17 mouse cellular contexts compared by ENCODE assay signal in genomic region chr6:113667611-113668122, GRCm38 (mm10). TPM values are rescaled to one million over a fixed set of nuclear protein-coding genes. Genes with fewer than 3 reads are reported as not detected.
DNase-seq lines count a peak whose midpoint lies in the region; ATAC-seq and TF ChIP-seq lines count a peak whose summit lies in the region.
"Had no signal": no experiment of that assay in that cellular context is flagged by ENCODE, and none has a peak within 500 bp of the region (broad histone marks: within the 10 kb centered on the region; RNA-seq: fewer than 3 reads in every experiment).

No protein-coding gene starts in this region.

- no peak for TF ChIP-seq POLR2A in CH12.LX (IDR thresholded peaks at IDR 0.05; ENCODE audit: low read depth, low read length)

- peaks cover 15% of the 10 kb centered on the region for H3K4me1 ChIP-seq in heart, embryonic 11.5 days (ENCODE audit: control insufficient read depth, insufficient read depth, low read length)
- peaks cover 45 to 72% of the 10 kb centered on the region in 2 experiments for H3K4me1 ChIP-seq in CH12.LX (ENCODE audit: control insufficient read depth in 1 of 2, insufficient read depth in 2 of 2)
- peaks cover 6% of the 10 kb centered on the region; the same call in 1 of the 2 replicates for H3K4me1 ChIP-seq in embryonic facial prominence, embryonic 14.5 days (ENCODE audit: control insufficient read depth, insufficient read depth, low read length)
- peaks cover 36% of the 10 kb centered on the region for H3K4me1 ChIP-seq in liver, postnatal 0 days (ENCODE audit: insufficient read depth)

- in situ Hi-C loops in CH12.LX (cut with MboI; ENCODE audit: low pct_ligation_motif_present, low pct_unique_long_range_greater_than_20kb, low sequenced_read_pairs), result no loop called here

- TF ChIP-seq CTCF in CH12.LX (conservative IDR thresholded peaks at IDR 0.05 in 1 of 2, IDR thresholded peaks at IDR 0.05 in 1 of 2; ENCODE audit: low read depth in 2 of 2, low read length in 2 of 2), result no peak
- no peak for TF ChIP-seq CTCF in liver, postnatal 0 days (IDR thresholded peaks at IDR 0.05; ENCODE audit: low read depth)

- H3K4me3 ChIP-seq in heart, embryonic 11.5 days (ENCODE audit: low read depth, low read length), result no peak overlapping the region
- H3K4me3 ChIP-seq in CH12.LX (replicated peaks in 1 of 3; ENCODE audit: low read depth in 2 of 3, low read length in 2 of 3, poor library complexity in 1 of 3), result no peak overlapping the region
- H3K4me3 ChIP-seq in embryonic facial prominence, embryonic 14.5 days (ENCODE audit: low read depth, low read length), result no peak overlapping the region
- no peak overlapping the region for H3K4me3 ChIP-seq in liver, postnatal 0 days (ENCODE audit: low read depth, low read length)
- H3K4me3 ChIP-seq: forebrain, embryonic 13.5 days; layer of hippocampus, adult 2 months; lung, embryonic 15.5 days; midbrain, embryonic 10.5 days had no signal

- no peaks in the 10 kb centered on the region for H3K36me3 ChIP-seq in heart, embryonic 11.5 days (ENCODE audit: control insufficient read depth, insufficient read depth, low read length)
- peaks cover 29 to 55% of the 10 kb centered on the region in 2 experiments for H3K36me3 ChIP-seq in CH12.LX (replicated peaks in 1 of 2; ENCODE audit: control insufficient read depth in 1 of 2, insufficient read depth in 1 of 2, low read length in 1 of 2)
- no peaks in the 10 kb centered on the region for H3K36me3 ChIP-seq in embryonic facial prominence, embryonic 14.5 days (ENCODE audit: control insufficient read depth, insufficient read depth, low read length)
- peaks cover 13% of the 10 kb centered on the region; the same call in 1 of the 2 replicates for H3K36me3 ChIP-seq in liver, postnatal 0 days (replicated peaks; ENCODE audit: insufficient read depth, low read length)
- H3K36me3 ChIP-seq: lung, embryonic 15.5 days; midbrain, embryonic 10.5 days had no signal

- peak overlapping the region; percentile 50 for H3K27ac ChIP-seq in heart, embryonic 11.5 days (ENCODE audit: low read depth, low read length)
- peak overlapping the region; percentile 79 for H3K27ac ChIP-seq in CH12.LX (ENCODE audit: insufficient read depth, low read depth)
- 0 out of 2 replicates have a peak overlapping the region, but pooled peaks have one; percentile 52 for H3K27ac ChIP-seq in embryonic facial prominence, embryonic 14.5 days (replicated peaks; ENCODE audit: low read depth, low read length)
- H3K27ac ChIP-seq in liver, postnatal 0 days (ENCODE audit: low read depth), result 0 out of 2 replicates have a peak overlapping the region, but pooled peaks have one; percentile 4
- H3K27ac ChIP-seq: forebrain, embryonic 13.5 days; midbrain, embryonic 10.5 days had no signal

- no peak overlapping the region for H3K4me2 ChIP-seq in heart, embryonic 11.5 days
- 0 out of 2 replicates have a peak overlapping the region, but pooled peaks have one; percentile 49 for H3K4me2 ChIP-seq in CH12.LX (ENCODE audit: insufficient read depth, low read depth, poor library complexity, severe bottlenecking)
- H3K4me2 ChIP-seq in embryonic facial prominence, embryonic 14.5 days (ENCODE audit: low read depth, low read length), result no peak overlapping the region
- no peak overlapping the region for H3K4me2 ChIP-seq in liver, postnatal 0 days (ENCODE audit: low read depth, low read length)
- H3K4me2 ChIP-seq: forebrain, embryonic 13.5 days had no signal

- TF ChIP-seq EP300 in CH12.LX (IDR thresholded peaks at IDR 0.05; ENCODE audit: low read length), result no peak
- no peak for TF ChIP-seq EP300 in liver, postnatal 0 days (IDR thresholded peaks at IDR 0.05; ENCODE audit: low read depth)

- WGBS in heart, embryonic 11.5 days (ENCODE audit: insufficient replicate concordance), result 54% methylated on average over 8 of the region's 8 CpGs
- 56% methylated on average over 8 of the region's 8 CpGs for WGBS in embryonic facial prominence, embryonic 14.5 days
- WGBS in liver, postnatal 0 days (ENCODE audit: insufficient replicate concordance), result 81% methylated on average over 8 of the region's 8 CpGs

- H3K27me3 ChIP-seq in heart, embryonic 11.5 days (ENCODE audit: control insufficient read depth, insufficient read depth, low read length), result no peaks in the 10 kb centered on the region
- no peaks in the 10 kb centered on the region for H3K27me3 ChIP-seq in CH12.LX (replicated peaks)
- H3K27me3 ChIP-seq in embryonic facial prominence, embryonic 14.5 days (replicated peaks; ENCODE audit: control insufficient read depth, insufficient read depth, low read length), result no peaks in the 10 kb centered on the region
- H3K27me3 ChIP-seq in liver, postnatal 0 days (ENCODE audit: insufficient read depth, low read length), result no peaks in the 10 kb centered on the region
- H3K27me3 ChIP-seq: forebrain, embryonic 13.5 days; lung, embryonic 15.5 days had no signal

- intact Hi-C loops in heart, postnatal 10 days (cut with DNase I), result no loop called here

- no peak overlapping the region for H3K9ac ChIP-seq in heart, embryonic 11.5 days (ENCODE audit: low read depth, low read length)
- H3K9ac ChIP-seq in CH12.LX (ENCODE audit: insufficient read depth, low read depth), result 0 out of 2 replicates have a peak overlapping the region, but pooled peaks have one; percentile 23
- no peak overlapping the region for H3K9ac ChIP-seq in embryonic facial prominence, embryonic 14.5 days (ENCODE audit: low read depth, low read length)
- no peak overlapping the region for H3K9ac ChIP-seq in liver, postnatal 0 days (replicated peaks)
- H3K9ac ChIP-seq: lung, embryonic 15.5 days had no signal

- H3K9me3 ChIP-seq in heart, embryonic 11.5 days (replicated peaks; ENCODE audit: control insufficient read depth, low read length), result no peaks in the 10 kb centered on the region
- H3K9me3 ChIP-seq in CH12.LX (replicated peaks; ENCODE audit: low read length), result peaks cover 13% of the 10 kb centered on the region
- peaks cover 8% of the 10 kb centered on the region; the same call in 1 of the 2 replicates for H3K9me3 ChIP-seq in embryonic facial prominence, embryonic 14.5 days (ENCODE audit: control insufficient read depth, low read length)
- H3K9me3 ChIP-seq in liver, postnatal 0 days (ENCODE audit: low read length), result peaks cover 3% of the 10 kb centered on the region; the same call in 1 of the 2 replicates
- H3K9me3 ChIP-seq: forebrain, embryonic 13.5 days; lung, embryonic 15.5 days; midbrain, embryonic 10.5 days had no signal

- no peak for ATAC-seq in heart, embryonic 11.5 days (replicated peaks; ENCODE audit: insufficient number of reproducible peaks, low FRiP score, low TSS enrichment)
- no peak for ATAC-seq in embryonic facial prominence, embryonic 14.5 days (ENCODE audit: low read depth)
- no peak for ATAC-seq in liver, postnatal 0 days
- ATAC-seq: forebrain, embryonic 13.5 days had no signal

- dilution Hi-C loops in CH12.LX (cut with MboI; ENCODE audit: extremely low pct_ligation_motif_present, extremely low pct_unique_long_range_greater_than_20kb, low sequenced_read_pairs), result no loop called here

- TF ChIP-seq RAD21 in CH12.LX (IDR thresholded peaks at IDR 0.05; ENCODE audit: low read depth, low read length), result no peak

- DNase-seq in heart, postnatal 10 days, result no peak
- no peak for DNase-seq in CH12.LX (ENCODE audit: extremely low read depth)
- no peak for DNase-seq in embryonic facial prominence, embryonic 14.5 days (ENCODE audit: low spot score)
- DNase-seq in liver, postnatal 0 days, result no peak
- DNase-seq in gastrocnemius, postnatal 25 days, result no peak
- no peak for DNase-seq in adrenal gland, adult 2 months
- DNase-seq: adrenal gland, postnatal 14 days; cerebellum, adult 18-20 months; spleen, adult 18-20 months; thymus, postnatal 25 days had no signal

- H3K79me2 ChIP-seq in CH12.LX (replicated peaks; ENCODE audit: control insufficient read depth, extremely low read depth, insufficient read depth, poor library complexity, severe bottlenecking), result peaks cover 53% of the 10 kb centered on the region

RNA-seq across cellular contexts. Expression of gene Tatdn2, which starts 29.2 kb away (rescaled TPM):
- 0.93 and 1.1 TPM in 2 replicates for polyA plus RNA-seq in heart, embryonic 11.5 days (2014; fragmentation: Nextera tagmentation; extraction: Ambion mirVana)
- 10 to 100 TPM; 69.9 to 75.7 TPM for total RNA-seq in heart, postnatal 10 days (2021)
- total RNA-seq in CH12.LX (2012; rRNA removed), result 35.1 and 62.5 TPM in 2 replicates
- 34.5 and 35.5 TPM in 2 replicates for total RNA-seq in CH12.LX (2014; rRNA removed)
- polyA plus RNA-seq in CH12.LX (2012; ENCODE audit: insufficient read length, low read depth), result 58.0 and 70.8 TPM in 2 replicates
- 0.94 and 1.9 TPM in 2 replicates for polyA plus RNA-seq in embryonic facial prominence, embryonic 14.5 days (2014; fragmentation: Nextera tagmentation; extraction: Ambion mirVana)
- 0.62 and 0.83 TPM in 2 replicates for polyA plus RNA-seq in liver, postnatal 0 days (2015; fragmentation: Nextera tagmentation; extraction: Ambion mirVana)
- 10 to 100 TPM; 28.8 to 31.6 TPM for total RNA-seq in gastrocnemius, postnatal 25 days (2021)
- total RNA-seq in adrenal gland, adult 2 months (2021), result 10 to 100 TPM; 44.7 to 56.3 TPM
- 16.3 and 19.0 TPM in 2 replicates for polyA plus RNA-seq in adrenal gland, adult 2 months (2012; rRNA removed)

RNA-seq across cellular contexts. Expression of gene Irak2, which starts 29.4 kb away (rescaled TPM):
- 6.7 and 7.2 TPM in 2 replicates for polyA plus RNA-seq in heart, embryonic 11.5 days (2014; fragmentation: Nextera tagmentation; extraction: Ambion mirVana)
- total RNA-seq in heart, postnatal 10 days (2021), result 10 to 100 TPM; 10.1 to 14.1 TPM
- 31.6 and 39.5 TPM in 2 replicates for total RNA-seq in CH12.LX (2012; rRNA removed)
- 26.9 and 30.0 TPM in 2 replicates for total RNA-seq in CH12.LX (2014; rRNA removed)
- polyA plus RNA-seq in CH12.LX (2012; ENCODE audit: insufficient read length, low read depth), result 32.5 and 38.6 TPM in 2 replicates
- 2.2 and 2.5 TPM in 2 replicates for polyA plus RNA-seq in embryonic facial prominence, embryonic 14.5 days (2014; fragmentation: Nextera tagmentation; extraction: Ambion mirVana)
- 9.2 and 10.8 TPM in 2 replicates for polyA plus RNA-seq in liver, postnatal 0 days (2015; fragmentation: Nextera tagmentation; extraction: Ambion mirVana)
- 1 to 10 TPM; 3.0 to 4.7 TPM for total RNA-seq in gastrocnemius, postnatal 25 days (2021)
- total RNA-seq in adrenal gland, adult 2 months (2021), result 10 to 100 TPM; 22.4 to 23.6 TPM
- polyA plus RNA-seq in adrenal gland, adult 2 months (2012; rRNA removed), result 17.4 and 20.0 TPM in 2 replicates

RNA-seq across cellular contexts. Expression of gene Vhl, which starts 43.9 kb away (rescaled TPM):
- polyA plus RNA-seq in heart, embryonic 11.5 days (2014; fragmentation: Nextera tagmentation; extraction: Ambion mirVana), result 31.2 and 40.9 TPM in 2 replicates
- 10 to 100 TPM; 11.6 to 18.1 TPM for total RNA-seq in heart, postnatal 10 days (2021)
- total RNA-seq in CH12.LX (2012; rRNA removed) (14.2 and 17.6 TPM in 2 replicates), CH12.LX (2014; rRNA removed) (32.6 and 36.6 TPM in 2 replicates)
- 19.2 and 23.1 TPM in 2 replicates for polyA plus RNA-seq in CH12.LX (2012; ENCODE audit: insufficient read length, low read depth)
- polyA plus RNA-seq in embryonic facial prominence, embryonic 14.5 days (2014; fragmentation: Nextera tagmentation; extraction: Ambion mirVana), result 48.7 and 53.0 TPM in 2 replicates
- polyA plus RNA-seq in liver, postnatal 0 days (2015; fragmentation: Nextera tagmentation; extraction: Ambion mirVana), result 10.0 and 12.9 TPM in 2 replicates
- 1 to 10 TPM; 4.4 to 6.2 TPM for total RNA-seq in gastrocnemius, postnatal 25 days (2021)
- total RNA-seq in adrenal gland, adult 2 months (2021), result 10 to 100 TPM; 22.5 to 26.3 TPM
- polyA plus RNA-seq in adrenal gland, adult 2 months (2012; rRNA removed), result 16.8 and 21.4 TPM in 2 replicates

RNA-seq across cellular contexts. Expression of gene Ghrl, which starts 52.0 kb away (rescaled TPM):
- polyA plus RNA-seq in heart, embryonic 11.5 days (2014; fragmentation: Nextera tagmentation; extraction: Ambion mirVana), result 0.66 and 0.69 TPM in 2 replicates
- total RNA-seq in heart, postnatal 10 days (2021), result not detected
- not detected in 2 replicates for total RNA-seq in CH12.LX (2012; rRNA removed)
- total RNA-seq in CH12.LX (2014; rRNA removed), result not detected in 2 replicates
- polyA plus RNA-seq in CH12.LX (2012; ENCODE audit: insufficient read length, low read depth), result 1.1 and 2.6 TPM in 2 replicates
- polyA plus RNA-seq in embryonic facial prominence, embryonic 14.5 days (2014; fragmentation: Nextera tagmentation; extraction: Ambion mirVana), result 0.61 TPM in 1 of 2 replicates, not detected in the other
- polyA plus RNA-seq in liver, postnatal 0 days (2015; fragmentation: Nextera tagmentation; extraction: Ambion mirVana), result 0.70 TPM in 1 of 2 replicates, not detected in the other
- total RNA-seq in gastrocnemius, postnatal 25 days (2021), result not detected
- not detected for total RNA-seq in adrenal gland, adult 2 months (2021)
- polyA plus RNA-seq in adrenal gland, adult 2 months (2012; rRNA removed), result 0.35 TPM in 1 of 2 replicates, not detected in the other
- total RNA-seq: adrenal gland, postnatal 14 days; gastrocnemius, postnatal 4 days; layer of hippocampus, adult 2 months; left cerebral cortex, postnatal 25 days had no signal
- polyA plus RNA-seq: lung, embryonic 15.5 days; midbrain, embryonic 10.5 days had no signal

Comparison
In these comparisons a context has a peak if more than half of its experiments do, and no peak if none do; other contexts are left out.
1. H3K27ac ChIP-seq: peak in every context shown above with its lines; median percentile 79 in CH12.LX; 52 in embryonic facial prominence, embryonic 14.5 days; 50 in heart, embryonic 11.5 days; 4 in liver, postnatal 0 days.